Mouse (Mus musculus): ENCODE measurements around the gene Cacng5. TPM values are rescaled to one million over a fixed set of nuclear protein-coding genes. Genes with fewer than 3 reads are reported as not detected.

The Cacng5 gene
- polyA plus RNA-seq, 1 experiment from 2014 or later, result 0.34 TPM

DNA sequence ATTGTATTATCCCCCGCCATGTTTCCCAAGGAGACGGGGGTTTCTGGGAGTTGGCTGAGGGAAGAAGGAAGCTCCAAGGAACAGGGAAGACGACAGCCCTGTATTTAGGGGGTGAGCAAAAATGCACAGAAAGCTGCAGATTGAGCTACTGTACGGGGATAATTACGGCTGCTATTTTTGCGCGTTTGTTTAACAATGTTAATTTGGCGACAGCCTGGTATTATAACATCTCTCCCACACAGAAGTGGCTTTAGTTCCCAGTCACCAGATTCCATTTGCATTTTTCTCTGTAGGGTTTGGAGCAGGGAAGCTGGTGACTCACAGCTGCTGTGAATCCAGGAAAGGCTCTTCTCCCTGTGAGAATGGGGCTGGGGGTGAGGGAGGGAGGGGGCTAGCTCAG lies 47.3 kb downstream of the Cacng5 start:
- 86% methylated on average over 8 of the region's 8 CpGs for WGBS
- Histone ChIP-seq H3K9me3 (no peaks in the 10 kb centered on the region), H3K4me3 (no peak overlapping the region), H3K27ac (replicated peaks) (no peak overlapping the region), H3K27me3 (replicated peaks; ENCODE audit: low read depth, poor library complexity, severe bottlenecking) (no peaks in the 10 kb centered on the region), H3K36me3 (replicated peaks) (no peaks in the 10 kb centered on the region), H3K4me1 (no peaks in the 10 kb centered on the region; the same call in 1 of the 2 replicates)
- no peak for DNase-seq (ENCODE audit: low spot score)

DNA sequence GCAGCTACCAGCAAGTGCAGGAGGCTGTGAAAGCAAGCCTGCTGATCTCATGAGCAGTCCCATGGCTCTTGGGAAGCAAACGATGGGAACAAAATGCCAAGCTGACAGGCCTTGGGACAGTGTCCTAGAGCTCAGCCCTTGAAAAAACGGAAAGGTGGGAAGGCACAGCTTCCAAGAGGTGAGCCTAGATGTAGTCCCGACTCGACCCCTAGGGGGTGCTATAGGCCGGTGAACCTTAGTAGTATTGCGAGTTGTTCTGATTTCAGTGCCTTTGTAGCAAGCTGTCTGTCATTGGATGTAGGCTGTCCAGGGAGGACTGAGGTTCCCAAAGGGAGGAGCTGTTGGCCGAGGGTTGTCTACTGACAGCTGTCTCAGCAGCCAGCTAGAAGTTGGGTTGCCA lies 49.7 kb downstream of the Cacng5 start:
- no peaks in the 10 kb centered on the region; the same call in 1 of the 2 replicates for H3K27me3 ChIP-seq (replicated peaks; ENCODE audit: low read depth, poor library complexity, severe bottlenecking)
- DNase-seq (ENCODE audit: low spot score), result peak; percentile 74
- H3K4me3 ChIP-seq, result no peak overlapping the region
- H3K36me3 ChIP-seq (replicated peaks), result no peaks in the 10 kb centered on the region
- no peaks in the 10 kb centered on the region; the same call in 1 of the 2 replicates for H3K4me1 ChIP-seq
- H3K27ac ChIP-seq (replicated peaks), result no peak overlapping the region
- no peaks in the 10 kb centered on the region for H3K9me3 ChIP-seq
- WGBS, result 22% methylated on average over 7 of the region's 7 CpGs

DNA sequence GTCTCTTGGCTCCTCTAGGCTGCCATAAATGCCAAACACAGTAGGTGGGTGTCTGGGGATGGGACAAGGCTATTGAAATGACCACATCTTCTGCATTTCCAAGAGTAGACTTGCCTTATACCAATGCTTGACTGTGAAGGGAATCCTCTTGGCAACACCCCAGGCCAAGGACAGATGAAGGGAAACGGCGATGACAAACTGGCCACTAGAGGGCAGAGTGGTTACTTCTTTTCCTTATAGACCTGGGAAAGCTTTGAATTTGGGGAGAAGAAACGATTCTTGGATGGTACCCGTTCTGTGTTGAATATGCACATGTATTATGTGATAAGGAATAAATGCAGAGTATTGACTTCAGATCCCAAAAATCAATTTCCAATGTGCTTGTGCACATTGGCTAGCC lies 50.8 kb downstream of the Cacng5 start:
- 13% methylated on average over 4 of the region's 4 CpGs for WGBS
- no peak overlapping the region for H3K27ac ChIP-seq (replicated peaks)
- DNase-seq (ENCODE audit: low spot score), result peak; percentile 59
- no peak overlapping the region for H3K4me3 ChIP-seq
- H3K4me1 ChIP-seq, result no peaks in the 10 kb centered on the region; the same call in 1 of the 2 replicates
- no peaks in the 10 kb centered on the region for H3K36me3 ChIP-seq (replicated peaks)
- H3K9me3 ChIP-seq, result no peaks in the 10 kb centered on the region
- no peaks in the 10 kb centered on the region; the same call in 1 of the 2 replicates for H3K27me3 ChIP-seq (replicated peaks; ENCODE audit: low read depth, poor library complexity, severe bottlenecking)

DNA sequence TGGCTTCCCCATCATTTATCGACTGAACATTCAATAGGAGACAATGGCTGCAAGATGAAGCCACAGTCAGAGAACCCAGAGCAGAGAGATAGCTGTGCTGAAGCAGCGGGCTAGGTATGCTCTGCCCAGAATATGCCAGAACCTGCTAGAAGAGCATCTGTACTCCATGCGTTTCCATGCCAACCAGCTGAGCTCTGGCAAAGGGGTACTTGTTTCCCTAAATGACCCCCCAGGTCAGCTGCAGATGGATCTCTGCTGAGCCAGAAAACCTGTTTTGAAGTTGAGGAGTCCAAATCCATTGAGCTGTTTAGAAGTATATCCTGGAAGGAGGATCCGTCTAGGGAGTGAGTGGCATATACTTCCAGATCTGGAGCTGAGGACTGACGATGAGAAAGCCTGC lies 53.1 kb downstream of the Cacng5 start:
- H3K4me1 ChIP-seq, result no peaks in the 10 kb centered on the region
- H3K27me3 ChIP-seq (replicated peaks; ENCODE audit: low read depth, poor library complexity, severe bottlenecking), result no peaks in the 10 kb centered on the region; the same call in 1 of the 2 replicates
- WGBS, result 81% methylated on average over 5 of the region's 5 CpGs
- DNase-seq (ENCODE audit: low spot score), result no peak
- H3K27ac ChIP-seq (replicated peaks), result no peak overlapping the region
- no peaks in the 10 kb centered on the region for H3K9me3 ChIP-seq
- H3K36me3 ChIP-seq (replicated peaks), result no peaks in the 10 kb centered on the region
- no peak overlapping the region for H3K4me3 ChIP-seq

DNA sequence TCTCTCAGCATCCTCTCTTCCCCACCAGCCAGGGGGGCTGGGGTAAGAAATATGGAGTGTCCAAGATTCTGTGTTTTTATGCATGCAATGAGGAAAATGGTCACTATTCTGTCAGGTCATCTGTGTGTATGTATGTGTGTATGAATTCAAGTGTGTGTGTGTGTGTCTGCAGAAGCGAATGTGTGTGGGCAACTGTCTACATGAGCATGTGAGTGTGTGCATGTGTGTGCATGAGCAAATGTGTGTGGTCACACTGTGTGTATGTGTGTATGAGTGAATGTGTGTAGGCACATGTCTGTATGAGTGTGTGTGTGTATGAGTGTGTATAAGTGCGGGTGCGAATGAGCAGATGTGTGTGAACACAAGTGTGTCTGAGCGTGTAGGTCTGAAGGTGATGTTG lies 55.0 kb downstream of the Cacng5 start:
- Histone ChIP-seq H3K27me3 (replicated peaks; ENCODE audit: low read depth, poor library complexity, severe bottlenecking) (no peaks in the 10 kb centered on the region; the same call in 1 of the 2 replicates), H3K4me1 (no peaks in the 10 kb centered on the region), H3K27ac (replicated peaks) (no peak overlapping the region), H3K36me3 (replicated peaks) (no peaks in the 10 kb centered on the region), H3K4me3 (no peak overlapping the region), H3K9me3 (no peaks in the 10 kb centered on the region)
- WGBS, result 95% methylated on average over 4 of the region's 4 CpGs
- no peak for DNase-seq (ENCODE audit: low spot score)

DNA sequence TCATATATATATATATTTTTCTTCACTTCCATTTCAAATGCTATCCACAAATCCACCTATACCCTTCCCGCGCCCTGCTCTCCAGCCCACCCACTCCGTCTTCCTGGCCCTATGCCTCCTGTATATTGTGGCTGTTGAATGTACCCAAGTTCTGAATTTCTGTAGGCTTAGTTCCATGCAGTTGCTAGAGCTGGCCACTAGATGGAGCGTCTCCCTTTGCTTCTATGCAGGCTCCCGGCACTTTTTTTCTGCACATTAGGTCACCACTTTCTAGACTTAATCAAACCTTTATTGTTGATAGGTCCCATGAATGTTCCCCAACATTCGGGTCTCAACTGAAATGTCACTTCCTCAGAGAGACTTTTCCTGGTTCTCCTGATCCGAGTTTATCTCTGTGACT lies 55.6 kb downstream of the Cacng5 start:
- peak; percentile 65 for DNase-seq (ENCODE audit: low spot score)
- Histone ChIP-seq H3K4me3 (no peak overlapping the region), H3K27me3 (replicated peaks; ENCODE audit: low read depth, poor library complexity, severe bottlenecking) (no peaks in the 10 kb centered on the region; the same call in 1 of the 2 replicates), H3K36me3 (replicated peaks) (no peaks in the 10 kb centered on the region), H3K9me3 (no peaks in the 10 kb centered on the region), H3K27ac (replicated peaks) (no peak overlapping the region), H3K4me1 (no peaks in the 10 kb centered on the region)
- WGBS, result 26% methylated on average over 7 of the region's 7 CpGs

DNA sequence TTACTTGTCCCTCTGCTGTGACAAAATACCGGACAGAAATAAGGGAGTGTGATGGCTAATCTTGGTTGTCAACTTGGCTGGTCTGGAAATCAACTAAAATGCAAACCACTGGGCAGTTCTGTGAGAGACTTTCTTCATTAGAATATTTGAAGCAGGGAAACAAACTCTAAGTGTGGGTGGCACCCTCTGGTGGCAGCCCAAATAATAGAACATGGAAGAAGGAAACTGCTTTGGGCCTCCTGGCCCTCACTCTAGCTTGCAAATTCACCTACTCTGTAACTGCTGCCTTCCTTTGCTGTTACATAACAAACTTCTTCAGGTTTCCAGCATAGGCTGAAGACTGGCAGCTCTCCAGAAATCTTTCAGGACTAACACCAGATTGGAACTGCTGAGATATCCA lies 61.8 kb downstream of the Cacng5 start:
- peaks cover 8% of the 10 kb centered on the region for H3K4me1 ChIP-seq
- H3K4me3 ChIP-seq, result no peak overlapping the region
- no peaks in the 10 kb centered on the region for H3K36me3 ChIP-seq (replicated peaks)
- DNase-seq (ENCODE audit: low spot score), result peak; percentile 45
- H3K27me3 ChIP-seq (replicated peaks; ENCODE audit: low read depth, poor library complexity, severe bottlenecking), result no peaks in the 10 kb centered on the region
- H3K9me3 ChIP-seq, result no peaks in the 10 kb centered on the region
- no peak overlapping the region for H3K27ac ChIP-seq (replicated peaks)
- 38% methylated on average over 1 of the region's 1 CpGs for WGBS

DNA sequence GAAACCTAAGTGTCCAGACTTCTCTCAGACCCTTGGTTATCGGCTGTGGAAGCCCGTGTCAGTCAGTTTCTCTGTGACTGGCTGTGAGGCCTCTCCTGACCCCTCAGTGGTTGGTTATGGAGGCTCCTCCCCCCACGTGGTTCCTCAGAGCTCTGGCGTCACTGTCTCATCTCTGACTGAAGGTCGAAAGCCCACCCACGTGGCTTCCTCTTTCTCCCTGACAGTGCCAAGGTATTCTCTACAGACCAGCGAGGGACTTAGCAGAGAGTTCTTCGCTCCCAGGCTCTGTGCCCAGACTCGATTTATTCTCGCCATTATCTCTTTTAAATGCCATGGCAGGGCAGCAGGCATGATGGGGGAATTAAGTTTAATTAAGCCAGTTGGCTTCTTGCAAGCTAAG lies 65.2 kb downstream of the Cacng5 start:
- 57% methylated on average over 10 of the region's 10 CpGs for WGBS
- H3K4me1 ChIP-seq, result peaks cover 8% of the 10 kb centered on the region
- H3K4me3 ChIP-seq, result no peak overlapping the region
- H3K36me3 ChIP-seq (replicated peaks), result no peaks in the 10 kb centered on the region
- peak; percentile 22 for DNase-seq (ENCODE audit: low spot score)
- no peaks in the 10 kb centered on the region for H3K9me3 ChIP-seq
- no peaks in the 10 kb centered on the region for H3K27me3 ChIP-seq (replicated peaks; ENCODE audit: low read depth, poor library complexity, severe bottlenecking)
- H3K27ac ChIP-seq (replicated peaks), result no peak overlapping the region

DNA sequence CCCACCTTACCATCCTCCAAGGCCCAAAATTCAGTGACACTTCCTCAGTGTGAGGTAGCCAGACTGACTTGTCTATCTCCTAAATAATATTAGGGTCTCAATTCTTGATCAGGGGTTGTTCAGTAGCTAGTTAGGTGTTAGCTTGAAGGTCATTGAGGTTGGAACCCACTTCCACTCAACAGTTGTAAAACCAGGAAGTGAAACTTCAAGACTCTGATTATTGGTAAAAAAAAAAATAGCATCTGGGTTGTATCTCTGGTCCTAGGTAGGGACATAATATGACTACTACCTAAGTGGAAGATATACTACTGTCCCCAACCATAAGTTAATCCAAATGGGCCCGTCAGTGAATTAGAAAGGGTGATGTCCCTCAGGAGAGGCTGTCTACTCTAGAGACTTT lies 70.7 kb downstream of the Cacng5 start:
- H3K36me3 ChIP-seq (replicated peaks), result no peaks in the 10 kb centered on the region
- H3K27me3 ChIP-seq (replicated peaks; ENCODE audit: low read depth, poor library complexity, severe bottlenecking), result no peaks in the 10 kb centered on the region
- no peak for DNase-seq (ENCODE audit: low spot score)
- no peak overlapping the region for H3K27ac ChIP-seq (replicated peaks)
- H3K4me1 ChIP-seq, result no peaks in the 10 kb centered on the region
- H3K9me3 ChIP-seq, result no peaks in the 10 kb centered on the region
- WGBS, result 92% methylated on average over 1 of the region's 1 CpGs
- H3K4me3 ChIP-seq, result no peak overlapping the region

DNA sequence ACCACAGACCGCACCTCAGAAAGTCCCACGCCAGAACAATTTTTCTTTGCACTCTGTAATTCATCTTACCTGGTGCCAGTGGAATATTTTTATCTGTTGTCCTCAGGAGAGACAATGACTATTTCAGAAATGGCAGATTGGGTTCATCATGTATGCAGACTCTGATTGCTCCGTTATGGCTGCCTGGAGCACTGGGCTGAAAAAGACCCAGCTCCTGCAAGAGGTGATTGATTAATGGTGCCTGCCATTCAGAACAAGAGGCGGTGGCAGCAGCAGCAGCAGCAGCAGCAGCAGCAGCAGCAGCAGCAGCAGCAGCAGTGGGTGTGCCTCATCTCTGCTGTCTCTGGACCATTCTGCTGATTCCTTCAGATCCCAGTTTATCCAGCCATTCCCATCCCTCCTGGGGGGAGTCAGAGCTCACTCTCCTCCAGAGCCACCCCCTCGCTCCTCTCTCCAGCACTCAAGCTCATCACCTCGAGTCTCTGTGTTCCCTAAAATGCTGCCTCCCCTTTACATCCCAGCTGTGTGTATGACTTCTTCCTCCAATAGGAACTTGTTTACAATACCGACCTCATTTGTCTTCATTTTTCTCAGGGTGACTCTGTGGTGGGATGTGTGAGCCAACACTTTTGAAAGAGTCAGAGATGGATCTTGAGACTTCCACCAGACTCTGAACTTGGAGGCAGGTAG lies 81.4 kb downstream of the Cacng5 start:
- no peak overlapping the region for H3K4me3 ChIP-seq
- no peaks in the 10 kb centered on the region for H3K9me3 ChIP-seq
- no peaks in the 10 kb centered on the region for H3K27me3 ChIP-seq (replicated peaks; ENCODE audit: low read depth, poor library complexity, severe bottlenecking)
- no peak for DNase-seq (ENCODE audit: low spot score)
- no peaks in the 10 kb centered on the region for H3K4me1 ChIP-seq
- no peak overlapping the region for H3K27ac ChIP-seq (replicated peaks)
- WGBS, result 70% methylated on average over 7 of the region's 7 CpGs
- H3K36me3 ChIP-seq (replicated peaks), result no peaks in the 10 kb centered on the region

Other genes with a start within 250 kb of the Cacng5 start
- not detected in 2 replicates for gene Cacng1, start 198.5 kb downstream of the Cacng5 start, polyA plus RNA-seq (2016; fragmentation: Nextera tagmentation; extraction: Ambion mirVana)
- 2.9 and 3.4 TPM in 2 replicates for gene Cacng4, start 120.5 kb downstream of the Cacng5 start, polyA plus RNA-seq (2016; fragmentation: Nextera tagmentation; extraction: Ambion mirVana)